Mouse (Mus musculus): ENCODE data around the gene Ppfia3.

- TF ChIP-seq CTCF (IDR thresholded peaks at IDR 0.05; ENCODE audit: low read depth) (no peak), EP300 (IDR thresholded peaks at IDR 0.05; ENCODE audit: low read depth) (no peak)
These were observed 48.8 kb upstream of the Ppfia3 start for GRCm38 (mm10) chr7:45415636-45416035.

All from heart, postnatal 0 days (tissue).